9 mouse cellular contexts compared by ENCODE assay signal in the genomic region with DNA sequence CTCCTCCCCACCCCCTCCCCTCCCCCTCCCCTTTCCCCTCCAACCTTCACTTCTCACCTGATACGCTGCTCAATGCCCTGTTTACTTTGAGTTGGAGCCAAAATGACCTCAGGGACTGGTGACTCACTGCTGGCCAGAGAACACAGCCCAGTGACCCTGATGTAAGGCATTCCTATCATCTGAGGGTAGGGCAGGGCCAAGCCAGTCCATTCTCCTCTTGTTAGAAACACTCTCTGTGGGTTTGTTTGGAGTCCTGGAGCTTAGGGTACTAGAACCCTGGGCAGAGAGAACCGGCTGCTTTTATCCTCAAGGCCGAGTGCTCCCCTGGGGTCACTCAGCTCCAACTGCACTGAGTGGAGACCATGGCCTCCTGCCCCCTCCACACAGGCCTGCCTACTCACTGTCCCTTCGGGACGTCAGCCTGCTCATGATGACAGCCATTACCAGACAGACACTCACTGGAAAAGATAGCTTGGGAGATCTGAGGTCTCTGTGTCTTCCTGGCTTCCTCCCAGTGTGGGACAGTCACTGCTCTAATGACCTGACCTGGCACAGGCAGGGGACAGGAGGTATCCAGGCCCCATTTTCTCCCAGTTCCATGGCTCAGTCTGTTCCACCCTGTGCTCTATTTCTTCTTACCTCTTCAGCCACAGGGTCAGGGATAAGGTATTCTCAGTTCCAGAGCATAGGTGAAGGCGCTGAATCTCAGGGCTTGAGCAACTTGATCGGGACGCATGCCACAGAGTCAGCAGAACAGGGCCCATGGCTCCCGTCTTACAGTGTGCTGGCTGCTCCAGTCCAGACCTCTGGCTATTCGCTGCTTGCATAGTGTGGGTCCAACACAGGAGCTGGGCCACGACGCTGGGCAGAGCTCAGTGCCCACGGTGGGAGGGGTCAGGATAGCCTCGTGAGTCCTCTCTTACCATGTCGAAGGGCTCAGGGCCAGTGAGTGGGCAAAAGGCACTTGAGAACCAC.
DNase-seq lines count a peak whose midpoint lies in the region; ATAC-seq and TF ChIP-seq lines count a peak whose summit lies in the region.
"Had no signal": no experiment of that assay in that cellular context is flagged by ENCODE, and none has a peak within 500 bp of the region (broad histone marks: within the 10 kb centered on the region; RNA-seq: fewer than 3 reads in every experiment).

No protein-coding gene starts in this region.

- no peak overlapping the region for H3K4me2 ChIP-seq in midbrain, embryonic 13.5 days (replicated peaks)
- no peak overlapping the region for H3K4me2 ChIP-seq in midbrain, embryonic 15.5 days
- H3K4me2 ChIP-seq in embryonic facial prominence, embryonic 14.5 days (ENCODE audit: low read depth, low read length): no peak overlapping the region
- H3K4me2 ChIP-seq in forebrain, postnatal 0 days (ENCODE audit: low read depth): no peak overlapping the region

- peaks cover 27% of the 10 kb centered on the region for H3K4me1 ChIP-seq in midbrain, embryonic 13.5 days (replicated peaks)
- H3K4me1 ChIP-seq in midbrain, embryonic 15.5 days: peaks cover 8% of the 10 kb centered on the region
- H3K4me1 ChIP-seq in embryonic facial prominence, embryonic 14.5 days (ENCODE audit: control insufficient read depth, insufficient read depth, low read length): 0 out of 2 replicates have a peak, but pooled peaks cover 4% of the 10 kb centered on the region
- peaks cover 6% of the 10 kb centered on the region for H3K4me1 ChIP-seq in lung, adult 2 months (ENCODE audit: control insufficient read depth, insufficient read depth, low read length)
- peaks cover 6% of the 10 kb centered on the region; the same call in 1 of the 2 replicates for H3K4me1 ChIP-seq in forebrain, postnatal 0 days (ENCODE audit: insufficient read depth)

- H3K36me3 ChIP-seq in midbrain, embryonic 13.5 days: no peaks in the 10 kb centered on the region
- H3K36me3 ChIP-seq in midbrain, embryonic 15.5 days (replicated peaks): no peaks in the 10 kb centered on the region
- no peaks in the 10 kb centered on the region for H3K36me3 ChIP-seq in embryonic facial prominence, embryonic 14.5 days (ENCODE audit: control insufficient read depth, insufficient read depth, low read length)
- no peaks in the 10 kb centered on the region for H3K36me3 ChIP-seq in forebrain, postnatal 0 days (ENCODE audit: insufficient read depth)

- WGBS in midbrain, embryonic 13.5 days: 80% methylated on average over 14 of the region's 15 CpGs
- 72% methylated on average over 15 of the region's 15 CpGs for whole genome bisulfite sequencing in midbrain, embryonic 15.5 days
- WGBS in embryonic facial prominence, embryonic 14.5 days: 78% methylated on average over 14 of the region's 15 CpGs
- 58% methylated on average over 15 of the region's 15 CpGs for WGBS in lung, adult 2 months
- WGBS in forebrain, postnatal 0 days: 73% methylated on average over 15 of the region's 15 CpGs

- DNase-seq in embryonic facial prominence, embryonic 14.5 days (ENCODE audit: low spot score): no peak
- peak; percentile 44 for DNase-seq in kidney, adult 18-20 months
- peak; percentile 62 for DNase-seq in lung, adult 2 months
- DNase-seq in right cerebral cortex, postnatal 36 days (ENCODE audit: low spot score in 2 of 2): no peak
- DNase-seq in forebrain, postnatal 0 days: no peak

- TF ChIP-seq POLR2A in lung, adult 2 months (IDR thresholded peaks at IDR 0.05; ENCODE audit: borderline replicate concordance, extremely low read depth, low read depth, low read length): peak; percentile 39; the same call in 1 of the 2 replicates

- H3K9ac ChIP-seq in midbrain, embryonic 13.5 days (replicated peaks): no peak overlapping the region
- no peak overlapping the region for H3K9ac ChIP-seq in midbrain, embryonic 15.5 days
- no peak overlapping the region for H3K9ac ChIP-seq in embryonic facial prominence, embryonic 14.5 days (ENCODE audit: low read depth, low read length)
- H3K9ac ChIP-seq in forebrain, postnatal 0 days: no peak overlapping the region

- H3K4me3 ChIP-seq in midbrain, embryonic 13.5 days (replicated peaks): no peak overlapping the region
- no peak overlapping the region for H3K4me3 ChIP-seq in midbrain, embryonic 15.5 days
- H3K4me3 ChIP-seq in embryonic facial prominence, embryonic 14.5 days (ENCODE audit: low read depth, low read length): no peak overlapping the region
- no peak overlapping the region for H3K4me3 ChIP-seq in lung, adult 2 months (replicated peaks; ENCODE audit: extremely low read depth, low read depth, low read length)
- H3K4me3 ChIP-seq in forebrain, postnatal 0 days (ENCODE audit: low read depth, low read length): no peak overlapping the region

- 0 out of 2 replicates have a peak, but pooled peaks cover 2% of the 10 kb centered on the region for H3K27me3 ChIP-seq in midbrain, embryonic 13.5 days
- H3K27me3 ChIP-seq in midbrain, embryonic 15.5 days (replicated peaks): no peaks in the 10 kb centered on the region
- no peaks in the 10 kb centered on the region for H3K27me3 ChIP-seq in embryonic facial prominence, embryonic 14.5 days (replicated peaks; ENCODE audit: control insufficient read depth, insufficient read depth, low read length)
- H3K27me3 ChIP-seq in forebrain, postnatal 0 days (ENCODE audit: insufficient read depth, low read length): no peaks in the 10 kb centered on the region

- ATAC-seq in midbrain, embryonic 13.5 days: 0 out of 2 replicates have a peak, but pooled peaks have one; percentile 13
- ATAC-seq in midbrain, embryonic 15.5 days (replicated peaks): no peak
- peak; percentile 10; the same call in 1 of the 2 replicates for ATAC-seq in embryonic facial prominence, embryonic 14.5 days (ENCODE audit: low read depth)
- no peak for ATAC-seq in forebrain, postnatal 0 days
- ATAC-seq in megakaryocyte, adult 5-6 weeks (ENCODE audit: poor library complexity, severe bottlenecking): no peak

- no peak for TF ChIP-seq CTCF in lung, adult 2 months (IDR thresholded peaks at IDR 0.05; ENCODE audit: insufficient read depth, low read length)
- no peak for TF ChIP-seq CTCF in forebrain, postnatal 0 days (IDR thresholded peaks at IDR 0.05; ENCODE audit: low read depth)

- H3K27ac ChIP-seq in midbrain, embryonic 13.5 days: 0 out of 2 replicates have a peak overlapping the region, but pooled peaks have one; percentile 14
- H3K27ac ChIP-seq in midbrain, embryonic 15.5 days: no peak overlapping the region
- H3K27ac ChIP-seq in embryonic facial prominence, embryonic 14.5 days (replicated peaks; ENCODE audit: low read depth, low read length): no peak overlapping the region
- no peak overlapping the region for H3K27ac ChIP-seq in forebrain, postnatal 0 days (ENCODE audit: low read depth, low read length)
- H3K27ac ChIP-seq: macrophage had no signal

- H3K9me3 ChIP-seq in midbrain, embryonic 13.5 days: no peaks in the 10 kb centered on the region
- no peaks in the 10 kb centered on the region for H3K9me3 ChIP-seq in midbrain, embryonic 15.5 days
- no peaks in the 10 kb centered on the region for H3K9me3 ChIP-seq in embryonic facial prominence, embryonic 14.5 days (ENCODE audit: control insufficient read depth, low read length)
- no peaks in the 10 kb centered on the region for H3K9me3 ChIP-seq in forebrain, postnatal 0 days (ENCODE audit: low read length)

Comparison
In these comparisons a context has a peak if more than half of its experiments do, and no peak if none do; other contexts are left out.
1. ATAC-seq: peak in midbrain, embryonic 13.5 days (single experiment) and embryonic facial prominence, embryonic 14.5 days (single experiment); none in midbrain, embryonic 15.5 days (single experiment), forebrain, postnatal 0 days (single experiment) and megakaryocyte, adult 5-6 weeks (single experiment).
2. DNase-seq: peak in kidney, adult 18-20 months (single experiment) and lung, adult 2 months (single experiment); none in embryonic facial prominence, embryonic 14.5 days (single experiment), right cerebral cortex, postnatal 36 days (0 of 2) and forebrain, postnatal 0 days (single experiment).